Mouse (Mus musculus): ENCODE results near the gene Rab3il1. TPM values are rescaled to one million over a fixed set of nuclear protein-coding genes. Genes with fewer than 3 reads are reported as not detected.

The Rab3il1 gene
- polyA plus RNA-seq, 1 experiment: not detected

- Histone ChIP-seq H3K4me3 (ENCODE audit: insufficient read depth, low read depth, low read length) (no peak overlapping the region), H3K27ac (ENCODE audit: insufficient read depth, low read depth, low read length) (no peak overlapping the region), H3K4me1 (ENCODE audit: control insufficient read depth, insufficient read depth, low read length) (no peaks in the 10 kb centered on the region)
- no peak for TF ChIP-seq CTCF (IDR thresholded peaks at IDR 0.05; ENCODE audit: insufficient read depth, low read depth, low read length)
- TF ChIP-seq POLR2A (IDR thresholded peaks at IDR 0.05; ENCODE audit: insufficient read depth, low read depth, low read length): no peak
- WGBS: 68% methylated on average over 9 of the region's 9 CpGs
Measured at GRCm38 (mm10) chr19:10058876-10059427, 57.5 kb downstream of the Rab3il1 start.

DNA sequence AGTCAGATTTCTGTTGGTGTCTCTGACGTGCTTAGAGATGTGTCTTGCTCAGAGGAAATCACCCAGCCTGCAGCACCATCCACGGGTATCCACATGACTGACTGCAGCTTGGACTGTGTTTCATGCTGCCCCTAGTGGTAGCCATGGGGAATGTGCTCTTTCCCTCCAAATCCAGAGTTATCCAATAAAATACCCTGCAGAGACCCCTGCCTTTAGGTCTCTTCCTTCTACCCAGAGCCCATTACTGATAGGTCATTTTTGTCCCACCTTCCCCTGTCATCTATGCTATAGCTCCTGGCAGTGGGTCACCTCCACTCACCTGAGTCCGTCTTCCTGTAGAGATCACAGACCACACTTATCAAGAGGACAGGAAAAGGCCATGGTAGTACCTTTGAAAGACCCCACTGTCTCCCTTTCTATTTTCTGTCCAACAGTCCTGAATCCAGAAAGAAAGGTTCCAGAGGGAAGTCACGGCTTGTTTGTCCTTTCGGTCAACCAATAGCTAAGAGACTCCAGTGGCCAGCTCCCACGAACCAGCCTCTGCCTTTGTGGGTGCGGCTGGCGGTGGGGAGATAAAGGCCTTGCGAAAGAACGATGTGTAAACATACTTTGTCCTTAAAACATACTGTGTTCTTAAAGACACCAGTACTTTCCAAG is 58.6 kb downstream of the Rab3il1 start:
- H3K27ac ChIP-seq (ENCODE audit: insufficient read depth, low read depth, low read length): no peak overlapping the region
- no peak for TF ChIP-seq CTCF (IDR thresholded peaks at IDR 0.05; ENCODE audit: insufficient read depth, low read depth, low read length)
- TF ChIP-seq POLR2A (IDR thresholded peaks at IDR 0.05; ENCODE audit: insufficient read depth, low read depth, low read length): no peak
- H3K4me1 ChIP-seq (ENCODE audit: control insufficient read depth, insufficient read depth, low read length): no peaks in the 10 kb centered on the region
- 44% methylated on average over 10 of the region's 10 CpGs for WGBS
- no peak overlapping the region for H3K4me3 ChIP-seq (ENCODE audit: insufficient read depth, low read depth, low read length)

DNA sequence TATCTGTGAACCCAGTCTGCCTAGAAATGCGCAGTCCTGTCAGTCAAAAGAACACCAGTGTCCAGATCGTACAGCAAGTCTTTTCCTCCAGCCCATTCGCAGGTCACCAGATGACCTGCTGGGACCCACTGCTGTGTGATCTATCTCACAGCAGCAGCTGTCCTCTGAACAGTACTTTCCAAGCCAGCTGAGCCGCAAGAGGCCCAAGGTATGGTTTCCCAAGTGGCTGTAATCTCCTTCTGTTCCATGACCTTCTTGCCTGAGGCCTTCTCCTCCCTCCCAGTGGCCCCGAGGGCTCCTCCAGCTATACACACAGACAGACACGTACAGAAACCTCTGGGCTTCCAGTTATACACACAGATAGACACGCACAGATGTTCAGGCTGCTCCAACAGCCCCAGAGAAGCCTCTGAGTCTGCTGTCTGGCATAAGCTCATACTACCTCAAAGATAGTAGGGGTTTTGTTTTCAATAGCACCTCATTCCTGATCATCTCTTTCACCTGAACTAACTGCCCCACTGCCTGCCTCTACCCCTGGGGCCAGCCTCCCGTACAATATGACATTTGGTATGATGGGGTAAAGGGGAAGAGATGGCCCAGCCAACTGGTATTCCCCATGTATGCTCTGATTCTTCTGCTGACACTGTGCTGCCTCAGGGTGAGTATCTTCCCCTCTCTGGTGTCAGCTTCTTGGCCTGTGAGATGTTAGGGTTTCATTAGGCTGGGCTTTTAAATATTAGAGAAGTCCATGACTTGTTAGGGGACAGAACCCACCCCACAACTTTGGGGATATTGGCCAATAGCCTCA is 59.5 kb downstream of the Rab3il1 start:
- H3K27ac ChIP-seq (ENCODE audit: insufficient read depth, low read depth, low read length): no peak overlapping the region

DNA sequence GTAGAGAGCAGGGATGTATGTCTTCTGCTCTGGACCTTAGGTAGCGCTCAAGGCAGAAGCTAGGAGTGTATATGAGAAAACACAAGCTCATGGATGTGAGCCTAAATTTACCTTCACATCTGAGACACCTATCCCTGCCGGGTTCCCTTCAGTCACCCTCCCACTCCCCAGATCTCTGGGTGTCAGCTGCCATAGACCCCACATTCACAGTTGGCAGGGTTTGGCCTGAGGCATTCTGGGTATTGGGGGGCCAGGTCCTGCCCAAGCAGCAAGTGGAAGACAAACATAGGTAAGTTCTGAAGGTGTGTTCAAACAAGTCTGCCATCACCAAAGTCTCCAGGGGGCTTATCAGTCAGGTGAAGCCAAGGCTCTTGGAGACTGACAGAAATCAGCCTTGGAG is 60.2 kb downstream of the Rab3il1 start:
- no peak for TF ChIP-seq POLR2A (IDR thresholded peaks at IDR 0.05; ENCODE audit: insufficient read depth, low read depth, low read length)
- TF ChIP-seq CTCF (IDR thresholded peaks at IDR 0.05; ENCODE audit: insufficient read depth, low read depth, low read length): no peak
- WGBS: 95% methylated on average over 2 of the region's 2 CpGs
- H3K27ac ChIP-seq (ENCODE audit: insufficient read depth, low read depth, low read length): no peak overlapping the region
- H3K4me1 ChIP-seq (ENCODE audit: control insufficient read depth, insufficient read depth, low read length): no peaks in the 10 kb centered on the region
- H3K4me3 ChIP-seq (ENCODE audit: insufficient read depth, low read depth, low read length): no peak overlapping the region

More for the DNA sequence above, 59.5 kb downstream of the Rab3il1 start:
- TF ChIP-seq CTCF (IDR thresholded peaks at IDR 0.05; ENCODE audit: insufficient read depth, low read depth, low read length) (no peak), POLR2A (IDR thresholded peaks at IDR 0.05; ENCODE audit: insufficient read depth, low read depth, low read length) (no peak)
- 62% methylated on average over 8 of the region's 8 CpGs for WGBS
- H3K4me1 ChIP-seq (ENCODE audit: control insufficient read depth, insufficient read depth, low read length): no peaks in the 10 kb centered on the region
- no peak overlapping the region for H3K4me3 ChIP-seq (ENCODE audit: insufficient read depth, low read depth, low read length)

GRCm38 (mm10) chr19:10062292-10062691 is 60.8 kb downstream of the Rab3il1 start:
- no peak for TF ChIP-seq CTCF (IDR thresholded peaks at IDR 0.05; ENCODE audit: insufficient read depth, low read depth, low read length)
- TF ChIP-seq POLR2A (IDR thresholded peaks at IDR 0.05; ENCODE audit: insufficient read depth, low read depth, low read length): no peak
- 87% methylated on average over 8 of the region's 8 CpGs for WGBS
- no peak overlapping the region for H3K4me3 ChIP-seq (ENCODE audit: insufficient read depth, low read depth, low read length)
- H3K4me1 ChIP-seq (ENCODE audit: control insufficient read depth, insufficient read depth, low read length): no peaks in the 10 kb centered on the region
- no peak overlapping the region for H3K27ac ChIP-seq (ENCODE audit: insufficient read depth, low read depth, low read length)

DNA sequence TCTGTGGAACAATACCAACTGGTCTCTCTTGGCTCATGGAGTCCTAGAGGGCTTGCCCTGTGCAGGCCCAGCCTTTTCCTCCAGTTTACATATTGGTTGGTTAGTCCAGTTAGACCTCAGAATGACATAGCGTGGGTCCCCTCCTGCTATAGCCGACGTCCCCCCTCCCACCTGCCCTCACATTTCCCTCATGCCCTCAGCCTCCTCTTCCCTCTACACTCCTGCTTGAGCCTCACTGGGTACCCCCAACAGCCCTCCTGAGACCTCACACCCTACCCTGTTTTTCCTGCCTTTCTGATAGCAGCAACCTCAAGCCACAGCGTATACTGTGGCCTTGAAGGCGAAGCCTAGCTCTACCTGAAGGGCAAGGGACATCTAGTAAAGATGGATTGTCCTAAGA is 61.4 kb downstream of the Rab3il1 start:
- no peaks in the 10 kb centered on the region for H3K4me1 ChIP-seq (ENCODE audit: control insufficient read depth, insufficient read depth, low read length)
- H3K4me3 ChIP-seq (ENCODE audit: insufficient read depth, low read depth, low read length): no peak overlapping the region
- no peak overlapping the region for H3K27ac ChIP-seq (ENCODE audit: insufficient read depth, low read depth, low read length)
- no peak for TF ChIP-seq CTCF (IDR thresholded peaks at IDR 0.05; ENCODE audit: insufficient read depth, low read depth, low read length)
- TF ChIP-seq POLR2A (IDR thresholded peaks at IDR 0.05; ENCODE audit: insufficient read depth, low read depth, low read length): no peak
- 91% methylated on average over 5 of the region's 5 CpGs for WGBS

DNA sequence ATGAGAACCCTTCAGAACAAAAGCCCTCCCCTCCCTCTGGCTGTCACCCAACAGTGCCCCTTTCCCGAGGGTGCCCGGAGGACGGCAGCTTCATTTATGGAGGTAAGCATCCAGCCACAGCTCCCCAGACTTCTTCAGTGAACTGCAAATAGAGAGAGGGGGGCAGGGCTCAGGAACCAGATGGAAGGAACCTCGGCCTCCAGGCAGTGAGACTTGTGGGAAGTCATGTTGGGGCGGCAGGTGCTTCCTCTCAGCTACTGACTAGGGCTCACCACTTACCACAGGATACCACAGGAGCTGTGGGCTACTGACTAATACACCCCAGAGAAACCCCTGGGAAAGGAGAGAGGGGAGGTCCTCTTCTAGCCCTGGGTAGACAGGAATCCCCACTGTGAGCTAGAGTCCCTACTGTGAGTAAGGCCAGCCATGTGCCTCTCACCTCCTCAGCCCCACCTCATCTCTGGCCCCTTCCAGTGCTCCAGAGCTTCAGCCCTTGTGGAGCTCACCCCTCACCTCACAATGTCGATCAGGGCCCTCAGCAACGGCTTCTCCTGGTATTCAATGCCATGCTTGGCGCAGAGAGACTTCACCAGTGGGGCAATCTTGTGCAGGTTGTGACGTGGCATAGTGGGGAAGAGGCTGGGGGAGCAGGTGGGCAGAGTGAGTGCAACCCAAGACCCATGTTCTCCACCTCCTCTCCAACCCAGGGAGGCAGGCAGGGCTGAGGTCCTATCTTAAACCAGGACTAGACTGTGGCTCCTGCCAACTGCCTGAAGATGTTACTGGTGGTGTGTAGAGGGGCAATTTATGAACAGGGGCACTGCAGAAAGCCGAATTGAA is 62.9 kb downstream of the Rab3il1 start:
- Histone ChIP-seq H3K27ac (ENCODE audit: insufficient read depth, low read depth, low read length) (no peak overlapping the region), H3K4me3 (ENCODE audit: insufficient read depth, low read depth, low read length) (no peak overlapping the region), H3K4me1 (ENCODE audit: control insufficient read depth, insufficient read depth, low read length) (no peaks in the 10 kb centered on the region)
- 64% methylated on average over 10 of the region's 10 CpGs for WGBS
- no peak for TF ChIP-seq POLR2A (IDR thresholded peaks at IDR 0.05; ENCODE audit: insufficient read depth, low read depth, low read length)
- TF ChIP-seq CTCF (IDR thresholded peaks at IDR 0.05; ENCODE audit: insufficient read depth, low read depth, low read length): no peak

DNA sequence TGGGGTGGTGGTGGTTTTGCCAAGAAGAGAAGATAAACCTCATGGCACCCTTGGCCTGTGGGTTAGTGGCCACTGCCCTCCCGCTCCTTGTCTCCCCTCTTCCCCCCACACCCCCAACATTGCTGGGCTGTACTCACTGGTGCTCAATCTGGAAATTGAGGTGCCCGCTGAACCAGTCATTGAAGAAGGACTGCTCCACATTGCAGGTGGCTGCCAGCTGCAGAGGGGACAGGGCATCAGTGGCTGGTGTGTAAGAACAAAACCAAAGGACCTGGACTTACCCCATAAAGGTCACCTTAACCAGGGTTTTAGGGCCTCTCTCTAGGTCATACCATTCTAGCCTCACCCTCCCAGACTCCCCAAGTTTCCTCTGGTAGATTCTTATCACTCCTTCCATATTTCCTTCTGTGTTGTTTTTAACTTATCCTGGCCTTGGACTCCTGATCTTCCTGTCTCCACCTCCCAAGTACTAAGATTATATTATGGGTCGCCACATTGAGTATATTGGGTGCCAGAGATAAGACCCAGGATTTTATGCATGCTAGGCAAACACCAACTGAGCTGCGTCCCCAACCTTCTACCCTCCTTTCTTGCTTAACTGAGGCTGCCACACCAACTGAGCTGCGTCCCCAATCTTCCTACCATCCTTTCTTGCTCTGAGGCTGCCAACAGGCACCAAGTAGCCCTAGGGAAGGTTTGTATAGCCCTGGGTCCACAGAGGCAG is 64.2 kb downstream of the Rab3il1 start:
- no peak for TF ChIP-seq POLR2A (IDR thresholded peaks at IDR 0.05; ENCODE audit: insufficient read depth, low read depth, low read length)
- TF ChIP-seq CTCF (IDR thresholded peaks at IDR 0.05; ENCODE audit: insufficient read depth, low read depth, low read length): no peak
- 92% methylated on average over 5 of the region's 5 CpGs for WGBS

More for the DNA sequence above, 64.2 kb downstream of the Rab3il1 start:
- H3K27ac ChIP-seq (ENCODE audit: insufficient read depth, low read depth, low read length): no peak overlapping the region
- no peak overlapping the region for H3K4me3 ChIP-seq (ENCODE audit: insufficient read depth, low read depth, low read length)
- H3K4me1 ChIP-seq (ENCODE audit: control insufficient read depth, insufficient read depth, low read length): no peaks in the 10 kb centered on the region

Measured in olfactory bulb, adult 2 months (tissue).